Mouse (Mus musculus) large intestine, adult 2 months (tissue): Measurements from ENCODE around the gene Ndel1. TPM values are rescaled to one million over a fixed set of nuclear protein-coding genes. Genes with fewer than 3 reads are reported as not detected.

ENCODE experiments used
- DNase-seq: peaks from one replicate; pipeline ENCODE4 v3.0.0-alpha.2; 2012; ENCODE audit warnings: low read depth, low spot score
- WGBS: fragments of 180-500 bp; shearing (Covaris S2); methylation state at CpG from one replicate; pipeline ENCODE4 v1.1.7; 2018; 5-methylcytosine and 5-hydroxymethylcytosine counted together
- polyA plus RNA-seq: library from polyadenylated mRNA; depleted of rRNA; stranded (reverse); fragments of >200 nt; gene quantifications from 2 replicates; pipeline ENCODE4 v1.2.3, GENCODE M21; 2012; rRNA removed

Ndel1 gene
- polyA plus RNA-seq, 1 experiment = 31.3 TPM

- WGBS = 81% methylated on average over 9 of the region's 9 CpGs
- DNase-seq = no peak
These were observed 84.4 kb downstream of the Ndel1 start for GRCm38 (mm10) chr11:68787222-68787621.

DNA sequence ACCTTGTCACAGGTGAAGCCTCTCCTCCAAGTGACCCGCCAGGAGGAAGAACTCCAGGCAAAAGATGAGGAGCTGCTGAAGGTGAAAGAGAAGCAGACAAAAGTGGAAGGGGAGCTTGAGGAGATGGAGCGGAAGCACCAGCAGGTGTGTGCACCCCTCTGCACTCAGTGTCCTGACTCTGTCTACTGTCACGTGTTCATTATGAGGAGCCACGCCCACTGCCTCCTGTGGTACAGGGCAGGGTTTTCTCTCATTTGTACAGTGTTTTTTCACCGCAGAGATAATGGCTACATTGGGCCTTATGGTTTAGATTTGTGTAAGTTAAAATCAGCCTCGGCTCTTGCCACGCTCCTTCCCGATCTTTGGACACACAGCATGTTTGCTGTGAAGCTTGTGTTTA, 85.8 kb downstream of the Ndel1 start:
- no peak for DNase-seq
- 31% methylated on average over 8 of the region's 8 CpGs for WGBS

- WGBS = 84% methylated on average over 9 of the region's 9 CpGs
- no peak for DNase-seq
These were observed 89.3 kb downstream of the Ndel1 start for GRCm38 (mm10) chr11:68782336-68782735.

- WGBS = 83% methylated on average over 14 of the region's 14 CpGs
These were observed 91.1 kb downstream of the Ndel1 start for GRCm38 (mm10) chr11:68780466-68781114.

GRCm38 (mm10) chr11:68779735-68780465, 91.8 kb downstream of the Ndel1 start:
- DNase-seq = no peak
- 86% methylated on average over 10 of the region's 10 CpGs for WGBS

More at GRCm38 (mm10) chr11:68780466-68781114, 91.1 kb downstream of the Ndel1 start:
- DNase-seq = no peak

DNA sequence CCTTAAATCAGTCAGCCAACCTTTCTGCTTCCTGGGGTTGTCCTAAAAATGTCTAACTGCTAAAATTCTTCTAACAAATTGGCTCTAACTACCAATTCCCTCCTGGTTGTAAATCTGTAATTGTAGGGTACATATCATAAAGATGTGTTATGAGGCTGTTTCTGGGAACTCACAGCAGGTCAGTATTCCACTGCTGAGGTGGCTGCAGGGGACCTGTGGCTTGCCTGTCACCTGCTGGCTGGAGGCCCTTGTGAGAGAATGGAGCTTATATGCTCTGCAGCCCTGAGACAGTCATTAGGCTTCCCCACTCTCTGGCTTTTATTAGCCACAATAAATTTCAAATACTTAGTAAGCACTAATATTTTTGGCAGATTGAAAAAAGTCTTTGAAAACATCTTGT, 92.8 kb downstream of the Ndel1 start:
- DNase-seq = no peak

GRCm38 (mm10) chr11:68777933-68778332, 93.7 kb downstream of the Ndel1 start:
- 71% methylated on average over 11 of the region's 11 CpGs for WGBS
- DNase-seq = no peak

- 71% methylated on average over 7 of the region's 7 CpGs for WGBS
- no peak for DNase-seq
These were observed 95.5 kb downstream of the Ndel1 start for GRCm38 (mm10) chr11:68776147-68776655.

Other genes starting within 250 kb of the Ndel1 start
- 4.8 and 5.5 TPM in 2 replicates for gene Myh10, start 180.3 kb downstream of the Ndel1 start, polyA plus RNA-seq
- gene Rnf222, start 16.7 kb upstream of the Ndel1 start, polyA plus RNA-seq = not detected in 2 replicates
- gene Rpl26, start 29.7 kb upstream of the Ndel1 start, polyA plus RNA-seq = 1,642 and 1,727 TPM in 2 replicates
- not detected in 2 replicates for gene Odf4, start 55.2 kb upstream of the Ndel1 start, polyA plus RNA-seq
- 6.0 and 8.9 TPM in 2 replicates for gene Arhgef15, start 85.6 kb upstream of the Ndel1 start, polyA plus RNA-seq
- gene Slc25a35, start 96.3 kb upstream of the Ndel1 start, polyA plus RNA-seq = 26.2 and 29.9 TPM in 2 replicates
- 73.5 and 88.5 TPM in 2 replicates for gene Rangrf, start 103.3 kb upstream of the Ndel1 start, polyA plus RNA-seq
- gene Pfas, start 136.6 kb upstream of the Ndel1 start, polyA plus RNA-seq = 10.1 and 16.2 TPM in 2 replicates
- 27.5 and 32.0 TPM in 2 replicates for gene Ctc1, start 144.1 kb upstream of the Ndel1 start, polyA plus RNA-seq
- gene Aurkb, start 173.8 kb upstream of the Ndel1 start, polyA plus RNA-seq = 47.0 and 50.8 TPM in 2 replicates
- 15.1 and 16.0 TPM in 2 replicates for gene Borcs6, start 187.9 kb upstream of the Ndel1 start, polyA plus RNA-seq
- gene Tmem107, start 198.9 kb upstream of the Ndel1 start, polyA plus RNA-seq = 25.6 and 33.7 TPM in 2 replicates
- 44.0 and 67.8 TPM in 2 replicates for gene Vamp2, start 216.6 kb upstream of the Ndel1 start, polyA plus RNA-seq
- 6.1 and 13.9 TPM in 2 replicates for gene Per1, start 223.4 kb upstream of the Ndel1 start, polyA plus RNA-seq
- 0.07 and 0.15 TPM in 2 replicates for gene Hes7, start 248.5 kb upstream of the Ndel1 start, polyA plus RNA-seq